Mouse (Mus musculus): Measurements from ENCODE around the gene Abi3bp. TPM values are rescaled to one million over a fixed set of nuclear protein-coding genes. Genes with fewer than 3 reads are reported as not detected.

The Abi3bp gene
- polyA plus RNA-seq, 1 experiment from 2014 or later, result 0.29 TPM

GRCm38 (mm10) chr16:56646382-56647172 lies 168.9 kb downstream of the Abi3bp start:
- Histone ChIP-seq H3K27ac (ENCODE audit: low read length) (no peak overlapping the region), H3K4me3 (ENCODE audit: low read depth, low read length) (no peak overlapping the region), H3K4me2 (ENCODE audit: low read length) (no peak overlapping the region), H3K9me3 (replicated peaks; ENCODE audit: control insufficient read depth, low read length, poor library complexity, severe bottlenecking) (no peaks in the 10 kb centered on the region), H3K27me3 (ENCODE audit: control insufficient read depth, insufficient read depth, low read depth, low read length) (no peaks in the 10 kb centered on the region), H3K36me3 (ENCODE audit: control insufficient read depth, insufficient read depth, low read length) (no peaks in the 10 kb centered on the region), H3K9ac (ENCODE audit: low read depth, low read length) (no peak overlapping the region), H3K4me1 (ENCODE audit: control insufficient read depth, insufficient read depth, low read length) (no peaks in the 10 kb centered on the region)
- WGBS, result 55% methylated on average over 7 of the region's 7 CpGs
- ATAC-seq, result no peak

- Histone ChIP-seq H3K4me1 (ENCODE audit: control insufficient read depth, insufficient read depth, low read length) (no peaks in the 10 kb centered on the region), H3K9ac (ENCODE audit: low read depth, low read length) (no peak overlapping the region), H3K27me3 (ENCODE audit: control insufficient read depth, insufficient read depth, low read depth, low read length) (no peaks in the 10 kb centered on the region), H3K4me3 (ENCODE audit: low read depth, low read length) (peak overlapping the region; percentile 0; the same call in 1 of the 2 replicates), H3K4me2 (ENCODE audit: low read length) (peak overlapping the region; percentile 31), H3K27ac (ENCODE audit: low read length) (no peak overlapping the region), H3K36me3 (ENCODE audit: control insufficient read depth, insufficient read depth, low read length) (no peaks in the 10 kb centered on the region), H3K9me3 (replicated peaks; ENCODE audit: control insufficient read depth, low read length, poor library complexity, severe bottlenecking) (no peaks in the 10 kb centered on the region)
- ATAC-seq, result no peak
- WGBS, result 70% methylated on average over 12 of the region's 12 CpGs
These were observed 177.7 kb downstream of the Abi3bp start for GRCm38 (mm10) chr16:56655193-56655910.

GRCm38 (mm10) chr16:56658866-56659265 lies 181.2 kb downstream of the Abi3bp start:
- Histone ChIP-seq H3K4me3 (ENCODE audit: low read depth, low read length) (no peak overlapping the region), H3K27me3 (ENCODE audit: control insufficient read depth, insufficient read depth, low read depth, low read length) (no peaks in the 10 kb centered on the region), H3K4me2 (ENCODE audit: low read length) (no peak overlapping the region), H3K36me3 (ENCODE audit: control insufficient read depth, insufficient read depth, low read length) (no peaks in the 10 kb centered on the region), H3K9ac (ENCODE audit: low read depth, low read length) (no peak overlapping the region), H3K9me3 (replicated peaks; ENCODE audit: control insufficient read depth, low read length, poor library complexity, severe bottlenecking) (no peaks in the 10 kb centered on the region), H3K4me1 (ENCODE audit: control insufficient read depth, insufficient read depth, low read length) (no peaks in the 10 kb centered on the region), H3K27ac (ENCODE audit: low read length) (no peak overlapping the region)
- ATAC-seq, result no peak

- WGBS, result 88% methylated on average over 5 of the region's 5 CpGs
- Histone ChIP-seq H3K36me3 (ENCODE audit: control insufficient read depth, insufficient read depth, low read length) (no peaks in the 10 kb centered on the region), H3K4me2 (ENCODE audit: low read length) (no peak overlapping the region), H3K4me3 (ENCODE audit: low read depth, low read length) (no peak overlapping the region), H3K9ac (ENCODE audit: low read depth, low read length) (no peak overlapping the region), H3K27ac (ENCODE audit: low read length) (no peak overlapping the region), H3K9me3 (replicated peaks; ENCODE audit: control insufficient read depth, low read length, poor library complexity, severe bottlenecking) (no peaks in the 10 kb centered on the region), H3K4me1 (ENCODE audit: control insufficient read depth, insufficient read depth, low read length) (no peaks in the 10 kb centered on the region), H3K27me3 (ENCODE audit: control insufficient read depth, insufficient read depth, low read depth, low read length) (no peaks in the 10 kb centered on the region)
- ATAC-seq, result no peak
These were observed 191.8 kb downstream of the Abi3bp start for GRCm38 (mm10) chr16:56669520-56669919.

- Histone ChIP-seq H3K36me3 (ENCODE audit: control insufficient read depth, insufficient read depth, low read length) (no peaks in the 10 kb centered on the region), H3K9ac (ENCODE audit: low read depth, low read length) (no peak overlapping the region), H3K4me3 (ENCODE audit: low read depth, low read length) (no peak overlapping the region), H3K27ac (ENCODE audit: low read length) (no peak overlapping the region), H3K4me1 (ENCODE audit: control insufficient read depth, insufficient read depth, low read length) (no peaks in the 10 kb centered on the region), H3K9me3 (replicated peaks; ENCODE audit: control insufficient read depth, low read length, poor library complexity, severe bottlenecking) (no peaks in the 10 kb centered on the region), H3K27me3 (ENCODE audit: control insufficient read depth, insufficient read depth, low read depth, low read length) (no peaks in the 10 kb centered on the region), H3K4me2 (ENCODE audit: low read length) (no peak overlapping the region)
- 86% methylated on average over 8 of the region's 8 CpGs for WGBS
- no peak for ATAC-seq
These were observed 193.3 kb downstream of the Abi3bp start for GRCm38 (mm10) chr16:56670941-56671340.

GRCm38 (mm10) chr16:56673420-56673819 lies 195.7 kb downstream of the Abi3bp start:
- WGBS, result 95% methylated on average over 2 of the region's 2 CpGs
- H3K9ac ChIP-seq (ENCODE audit: low read depth, low read length), result no peak overlapping the region
- H3K9me3 ChIP-seq (replicated peaks; ENCODE audit: control insufficient read depth, low read length, poor library complexity, severe bottlenecking), result no peaks in the 10 kb centered on the region
- H3K4me1 ChIP-seq (ENCODE audit: control insufficient read depth, insufficient read depth, low read length), result no peaks in the 10 kb centered on the region
- H3K4me3 ChIP-seq (ENCODE audit: low read depth, low read length), result no peak overlapping the region
- no peak overlapping the region for H3K4me2 ChIP-seq (ENCODE audit: low read length)
- H3K36me3 ChIP-seq (ENCODE audit: control insufficient read depth, insufficient read depth, low read length), result no peaks in the 10 kb centered on the region
- no peak for ATAC-seq
- no peak overlapping the region for H3K27ac ChIP-seq (ENCODE audit: low read length)
- no peaks in the 10 kb centered on the region for H3K27me3 ChIP-seq (ENCODE audit: control insufficient read depth, insufficient read depth, low read depth, low read length)

GRCm38 (mm10) chr16:56677146-56677545 lies 199.5 kb downstream of the Abi3bp start:
- H3K4me3 ChIP-seq (ENCODE audit: low read depth, low read length), result no peak overlapping the region
- no peaks in the 10 kb centered on the region for H3K4me1 ChIP-seq (ENCODE audit: control insufficient read depth, insufficient read depth, low read length)
- ATAC-seq, result peak; percentile 84
- H3K27ac ChIP-seq (ENCODE audit: low read length), result no peak overlapping the region
- H3K9me3 ChIP-seq (replicated peaks; ENCODE audit: control insufficient read depth, low read length, poor library complexity, severe bottlenecking), result no peaks in the 10 kb centered on the region
- H3K4me2 ChIP-seq (ENCODE audit: low read length), result no peak overlapping the region
- no peak overlapping the region for H3K9ac ChIP-seq (ENCODE audit: low read depth, low read length)
- H3K36me3 ChIP-seq (ENCODE audit: control insufficient read depth, insufficient read depth, low read length), result no peaks in the 10 kb centered on the region
- 76% methylated on average over 4 of the region's 4 CpGs for WGBS
- no peaks in the 10 kb centered on the region for H3K27me3 ChIP-seq (ENCODE audit: control insufficient read depth, insufficient read depth, low read depth, low read length)

- Histone ChIP-seq H3K36me3 (ENCODE audit: control insufficient read depth, insufficient read depth, low read length) (0 out of 2 replicates have a peak, but pooled peaks cover 9% of the 10 kb centered on the region), H3K9me3 (replicated peaks; ENCODE audit: control insufficient read depth, low read length, poor library complexity, severe bottlenecking) (no peaks in the 10 kb centered on the region), H3K27me3 (ENCODE audit: control insufficient read depth, insufficient read depth, low read depth, low read length) (no peaks in the 10 kb centered on the region), H3K27ac (ENCODE audit: low read length) (no peak overlapping the region), H3K9ac (ENCODE audit: low read depth, low read length) (no peak overlapping the region), H3K4me2 (ENCODE audit: low read length) (no peak overlapping the region), H3K4me3 (ENCODE audit: low read depth, low read length) (no peak overlapping the region), H3K4me1 (ENCODE audit: control insufficient read depth, insufficient read depth, low read length) (no peaks in the 10 kb centered on the region)
- no peak for ATAC-seq
- 67% methylated on average over 8 of the region's 8 CpGs for WGBS
These were observed 203.4 kb downstream of the Abi3bp start for GRCm38 (mm10) chr16:56681010-56681645.

GRCm38 (mm10) chr16:56686747-56687146 lies 209.1 kb downstream of the Abi3bp start:
- Histone ChIP-seq H3K27me3 (ENCODE audit: control insufficient read depth, insufficient read depth, low read depth, low read length) (no peaks in the 10 kb centered on the region), H3K9ac (ENCODE audit: low read depth, low read length) (no peak overlapping the region), H3K4me3 (ENCODE audit: low read depth, low read length) (no peak overlapping the region), H3K4me2 (ENCODE audit: low read length) (no peak overlapping the region), H3K4me1 (ENCODE audit: control insufficient read depth, insufficient read depth, low read length) (no peaks in the 10 kb centered on the region), H3K27ac (ENCODE audit: low read length) (no peak overlapping the region), H3K9me3 (replicated peaks; ENCODE audit: control insufficient read depth, low read length, poor library complexity, severe bottlenecking) (no peaks in the 10 kb centered on the region), H3K36me3 (ENCODE audit: control insufficient read depth, insufficient read depth, low read length) (peaks cover 20% of the 10 kb centered on the region)
- no peak for ATAC-seq
- WGBS, result 93% methylated on average over 5 of the region's 5 CpGs

Measured in midbrain, embryonic 16.5 days (tissue).